Mouse (Mus musculus): ENCODE results near the gene Gpr4.

Gpr4 gene

DNA sequence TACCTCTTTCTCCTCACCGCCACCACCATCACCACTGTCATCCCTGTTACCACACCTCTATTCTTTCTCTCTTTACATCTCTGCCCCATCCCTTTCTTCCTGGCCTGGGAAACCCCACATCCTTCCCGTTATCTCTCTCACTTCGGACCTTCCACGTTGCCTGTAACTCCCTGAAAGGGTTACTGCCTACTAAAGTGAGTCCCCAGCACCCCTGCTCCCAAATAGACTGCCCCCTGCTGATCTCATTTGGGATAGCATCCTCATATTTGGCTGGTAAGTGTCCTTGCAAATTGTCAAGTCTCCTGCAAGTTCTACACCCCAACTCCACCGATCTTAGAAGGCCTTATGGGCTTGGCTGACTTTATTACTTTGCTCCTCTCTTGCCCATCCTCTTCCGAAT lies 15.7 kb upstream of the Gpr4 start:
- DNase-seq: peak; percentile 64

- DNase-seq: peak; percentile 59
These were observed 14.4 kb upstream of the Gpr4 start for GRCm38 (mm10) chr7:19197985-19198384.

GRCm38 (mm10) chr7:19201660-19202059 lies 10.7 kb upstream of the Gpr4 start:
- DNase-seq: no peak

DNA sequence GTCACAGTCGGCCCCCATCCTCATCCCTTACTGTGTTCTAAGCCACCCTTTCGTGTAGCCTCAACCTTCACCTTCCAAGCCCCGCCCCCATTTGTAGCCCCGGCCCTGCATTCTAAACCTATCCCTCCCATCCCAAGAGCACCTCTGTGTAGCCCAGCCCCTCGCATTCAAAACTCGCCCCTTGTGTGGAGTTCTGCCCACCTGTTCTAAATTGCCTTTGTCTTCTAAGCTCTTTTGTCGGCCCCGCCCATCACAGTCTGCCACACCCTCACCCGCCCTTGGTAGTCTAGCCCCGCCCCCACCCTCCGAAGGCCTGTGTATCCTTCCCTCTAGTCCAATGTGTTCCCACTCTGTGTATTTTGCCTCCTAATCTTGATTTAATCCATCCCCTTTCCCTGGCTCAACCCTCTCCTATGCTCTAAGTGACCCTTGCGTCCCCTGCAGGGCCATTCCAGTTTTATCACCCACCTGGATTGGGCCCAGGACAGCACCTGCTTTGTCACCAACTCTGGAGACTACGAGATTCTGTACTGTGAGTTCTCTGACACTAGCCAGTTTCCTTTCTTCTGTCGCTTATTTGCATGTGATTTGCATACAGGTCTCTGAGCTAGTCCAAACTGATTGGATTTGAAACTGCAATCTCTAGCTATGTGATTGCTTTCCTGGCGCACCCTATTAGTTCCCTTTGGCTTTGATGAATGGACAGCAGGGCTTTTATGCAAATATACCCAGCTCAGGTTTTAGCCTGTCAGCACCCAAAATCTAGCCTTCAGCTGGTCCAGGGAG lies 10.1 kb upstream of the Gpr4 start:
- no peak for DNase-seq

- DNase-seq: no peak
These were observed 4.0 kb upstream of the Gpr4 start for GRCm38 (mm10) chr7:19208201-19208910.

DNA sequence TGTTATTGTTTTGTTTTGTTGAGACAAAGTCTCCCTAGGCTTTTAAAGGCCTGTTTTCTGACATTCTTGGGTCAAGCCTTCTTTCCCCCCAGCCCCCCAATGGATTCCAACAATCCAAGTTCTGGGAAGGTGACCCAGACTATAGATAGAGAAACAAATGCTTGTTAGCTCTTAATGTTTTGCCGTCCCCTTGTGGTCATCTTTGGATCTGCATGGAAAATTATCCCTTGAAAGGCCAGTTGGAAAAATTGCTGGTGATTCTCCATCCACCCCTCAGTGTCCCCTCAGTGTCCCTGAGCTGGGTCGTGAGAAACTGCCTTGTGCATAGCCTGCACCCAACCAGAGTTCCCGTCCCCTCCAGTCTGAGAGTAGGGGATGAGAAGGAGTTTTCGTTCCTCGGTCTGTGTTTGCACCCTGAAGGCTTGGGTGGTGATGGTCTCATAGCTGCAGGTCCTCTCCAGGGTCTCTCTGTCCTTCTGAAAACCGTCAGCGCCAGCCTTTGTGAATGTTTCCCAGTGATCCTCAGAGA lies 3.3 kb upstream of the Gpr4 start:
- DNase-seq: peak; percentile 77

DNA sequence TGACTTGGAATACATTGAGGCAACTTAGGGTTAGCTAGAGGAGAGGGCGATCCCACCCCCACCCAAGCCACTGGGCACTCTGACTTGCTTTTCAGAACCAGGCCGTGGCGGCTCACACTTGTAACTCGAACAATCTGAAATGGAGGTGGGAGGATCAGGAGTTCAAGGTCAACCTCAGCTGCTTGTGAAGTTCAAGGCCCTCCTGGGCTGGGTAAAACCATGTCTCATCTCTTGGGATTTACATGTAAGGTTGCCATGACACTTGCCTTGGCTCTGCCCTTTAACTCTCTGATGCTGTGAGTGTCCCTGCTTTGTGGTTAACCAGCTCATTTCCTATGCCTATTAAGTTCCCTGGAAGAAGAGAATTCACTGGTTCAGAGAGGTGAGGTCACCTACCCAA lies 2.8 kb upstream of the Gpr4 start:
- DNase-seq: no peak

GRCm38 (mm10) chr7:19210010-19210409 lies 2.3 kb upstream of the Gpr4 start:
- DNase-seq: no peak

DNA sequence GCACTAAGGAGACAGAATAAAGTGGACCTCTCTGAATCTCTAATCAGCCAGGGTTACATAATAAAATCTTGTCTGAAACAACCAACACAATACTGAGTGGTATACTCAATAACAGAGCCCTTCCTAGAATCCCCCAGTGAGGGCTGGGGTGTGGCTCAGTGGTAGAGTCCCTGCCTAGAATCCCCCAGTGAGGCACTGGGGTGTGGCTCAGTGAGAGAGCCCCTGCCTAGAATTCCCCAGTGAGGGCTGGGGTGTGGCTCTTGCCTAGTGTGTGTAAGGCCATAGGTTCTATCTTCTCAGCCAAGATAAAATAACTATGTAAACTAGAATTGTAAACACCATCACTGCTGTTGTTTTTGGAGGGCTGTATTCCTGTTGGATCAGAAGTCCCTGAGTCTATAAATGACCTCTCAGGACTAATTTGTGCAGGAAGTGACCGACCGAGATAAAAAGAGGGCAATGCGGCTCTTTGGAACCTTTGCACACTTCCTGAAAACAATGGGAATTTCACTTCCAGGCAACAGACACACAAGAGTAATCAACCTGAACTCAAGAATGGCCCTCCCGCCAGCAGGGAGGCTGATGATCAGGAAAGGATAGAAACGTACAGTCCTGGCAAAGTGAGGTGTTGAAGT lies 1.2 kb upstream of the Gpr4 start:
- DNase-seq: no peak

GRCm38 (mm10) chr7:19213385-19213784 lies 1.0 kb downstream of the Gpr4 start:
- no peak for DNase-seq

DNA sequence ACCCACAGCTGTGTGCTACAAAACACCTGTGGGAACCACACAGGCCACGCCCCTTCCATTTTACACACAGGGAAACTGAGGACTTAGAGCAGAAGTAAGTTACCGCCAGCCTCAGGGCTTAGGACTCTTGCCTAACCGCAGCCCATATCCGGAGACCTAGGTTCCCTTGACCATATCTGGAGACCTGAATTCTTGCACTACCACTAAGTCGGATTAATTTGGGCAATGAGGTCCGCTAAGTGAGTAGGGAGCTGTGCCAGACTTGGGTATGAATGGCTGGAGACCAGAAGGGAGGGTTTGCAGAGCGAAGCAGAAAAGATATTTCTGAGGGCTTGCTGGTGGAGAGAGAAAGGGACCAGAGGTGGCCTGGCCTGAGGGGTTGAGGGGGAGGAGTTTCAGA lies 2.0 kb downstream of the Gpr4 start:
- DNase-seq: no peak

DNA sequence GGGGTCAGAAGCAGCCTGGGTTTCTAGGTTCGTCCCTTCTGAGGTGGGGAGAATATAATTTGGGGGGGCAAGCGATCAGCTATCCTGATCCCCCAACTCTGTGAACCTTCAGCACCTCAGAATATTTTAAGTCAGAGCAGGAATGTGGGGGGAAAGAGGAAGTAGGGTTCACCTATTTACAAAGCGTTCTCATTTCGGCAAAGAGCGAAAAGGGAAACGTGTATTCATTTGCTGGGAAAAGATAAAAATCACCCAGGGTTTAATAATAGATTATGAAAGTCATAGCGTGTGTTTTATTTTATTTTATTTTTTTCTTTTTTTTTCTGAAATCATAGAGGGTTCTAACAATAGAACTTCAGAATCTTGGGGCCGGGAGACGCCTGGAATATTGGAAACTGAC lies 2.6 kb downstream of the Gpr4 start:
- no peak for DNase-seq

DNA sequence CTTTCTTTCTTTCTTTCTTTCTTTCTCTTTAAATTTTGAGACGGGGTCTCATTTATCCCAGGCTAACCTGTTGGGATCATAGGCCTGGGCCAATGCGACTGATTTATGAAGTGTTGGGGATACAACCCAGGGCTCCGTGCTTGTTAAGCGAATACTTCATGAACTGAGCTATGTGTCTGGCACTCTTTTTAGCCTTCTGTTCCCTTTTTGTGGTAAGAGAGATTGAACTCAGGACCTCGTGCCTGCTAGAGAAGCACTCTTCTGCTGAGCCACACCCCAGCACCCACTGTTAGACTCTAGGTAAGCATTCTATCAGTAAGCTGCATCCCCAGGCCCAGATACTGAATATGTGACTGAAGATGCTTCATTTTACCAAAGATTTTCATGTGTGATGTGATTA lies 5.2 kb downstream of the Gpr4 start:
- no peak for DNase-seq

DNA sequence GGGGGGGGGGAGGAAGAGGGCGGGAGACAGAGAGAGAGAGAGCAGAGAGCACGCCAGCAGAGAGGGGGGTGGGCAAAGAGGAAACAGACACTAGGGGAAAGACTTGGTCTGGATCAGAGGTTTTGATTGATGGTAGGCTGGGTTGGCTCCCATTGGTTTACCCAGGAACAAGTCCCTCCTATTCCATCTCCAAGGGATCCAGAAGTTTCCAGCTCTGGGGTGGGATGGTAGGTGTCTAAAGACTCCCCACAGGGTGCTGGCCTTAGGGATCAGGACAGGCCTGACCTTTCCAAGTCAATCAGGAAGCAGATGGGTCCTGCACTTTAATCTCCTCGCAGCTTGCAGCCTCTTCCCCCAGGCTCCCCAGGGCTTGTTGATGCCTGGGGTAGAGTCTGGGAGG lies 5.6 kb downstream of the Gpr4 start:
- DNase-seq: peak; percentile 52

- DNase-seq: no peak
These were observed 7.7 kb downstream of the Gpr4 start for GRCm38 (mm10) chr7:19220061-19220460.

DNA sequence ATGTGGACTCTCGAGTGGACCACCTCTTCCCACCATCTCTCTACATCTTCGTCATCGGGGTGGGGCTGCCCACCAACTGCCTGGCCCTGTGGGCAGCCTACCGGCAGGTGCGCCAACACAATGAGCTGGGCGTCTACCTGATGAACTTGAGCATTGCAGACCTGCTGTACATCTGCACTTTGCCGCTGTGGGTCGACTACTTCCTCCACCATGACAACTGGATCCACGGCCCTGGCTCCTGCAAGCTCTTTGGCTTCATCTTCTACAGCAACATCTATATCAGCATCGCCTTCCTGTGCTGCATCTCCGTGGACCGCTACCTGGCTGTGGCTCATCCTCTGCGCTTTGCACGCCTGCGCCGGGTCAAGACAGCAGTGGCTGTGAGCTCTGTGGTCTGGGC lies 9.9 kb downstream of the Gpr4 start:
- no peak for DNase-seq

GRCm38 (mm10) chr7:19222875-19223274 lies 10.5 kb downstream of the Gpr4 start:
- no peak for DNase-seq

- no peak for DNase-seq
These were observed 12.6 kb downstream of the Gpr4 start for GRCm38 (mm10) chr7:19224933-19225332.

DNA sequence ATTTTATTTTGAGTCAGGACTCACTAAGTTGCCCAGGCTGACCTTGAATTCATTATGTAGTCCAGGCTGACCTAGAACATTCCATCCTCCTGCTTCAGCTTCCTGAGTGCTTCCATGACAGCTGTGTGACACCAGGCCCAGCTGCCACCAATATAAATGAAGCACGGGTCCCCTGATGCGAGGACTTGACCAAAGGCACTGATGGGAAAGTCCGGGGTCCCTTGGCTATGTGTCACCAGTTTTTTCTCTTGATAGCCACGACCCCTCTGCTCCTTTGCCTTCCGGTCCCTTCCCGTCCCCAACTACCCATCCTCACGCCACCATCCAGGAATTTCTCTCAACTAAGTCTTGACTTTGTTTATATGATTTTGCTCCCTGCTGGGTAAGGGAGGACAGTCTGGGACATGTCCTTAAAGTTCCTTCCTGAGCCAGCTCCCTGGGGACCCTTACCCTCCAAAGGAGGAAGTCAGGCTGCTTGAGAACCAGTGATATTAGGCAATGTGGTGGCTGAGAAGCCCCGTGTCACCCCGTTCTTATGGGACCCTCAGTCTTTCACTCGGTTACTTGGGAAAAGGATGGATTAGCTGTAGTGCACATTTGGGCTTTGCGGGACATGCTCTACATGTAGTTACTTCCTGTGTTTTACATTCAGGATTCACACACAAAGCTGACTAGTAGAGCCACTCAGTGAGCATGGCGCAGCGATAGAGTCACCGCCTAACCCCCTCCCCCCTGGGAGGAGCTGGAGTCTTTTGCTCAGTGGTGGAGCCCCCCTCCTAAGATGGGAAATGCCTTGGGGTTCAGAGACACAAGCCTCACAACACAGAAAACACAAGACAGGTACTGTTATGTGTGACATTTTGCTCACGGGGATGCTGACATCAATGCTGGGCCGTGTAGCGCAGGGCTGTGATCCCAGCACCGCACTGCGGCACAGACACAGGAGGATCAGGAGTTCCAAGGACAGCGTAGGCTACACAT lies 14.8 kb downstream of the Gpr4 start:
- DNase-seq: peak; percentile 65

GRCm38 (mm10) chr7:19227883-19228792 lies 15.8 kb downstream of the Gpr4 start, which contains the start of gene Opa3:
Gene Opa3, plus strand, starts transcription at chr7:19228334.
- peak; percentile 100 for DNase-seq

DNA sequence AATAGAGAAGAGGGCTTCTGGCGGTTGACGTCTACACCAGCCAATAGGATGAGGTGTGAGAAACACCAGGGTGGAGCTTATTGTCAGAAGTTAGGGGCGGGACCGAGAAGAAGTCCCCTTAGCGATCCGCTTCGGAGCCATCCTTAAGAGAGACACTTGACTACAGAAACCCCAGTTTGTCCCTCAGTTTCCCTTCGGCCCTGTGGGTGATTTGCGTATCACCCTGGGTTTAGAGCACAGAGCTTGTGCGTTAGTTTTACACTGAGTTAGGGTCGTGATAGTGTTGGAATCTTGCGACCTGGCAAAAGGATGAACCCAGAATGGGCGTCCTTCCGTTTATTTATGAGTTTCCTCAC lies 16.4 kb downstream of the Gpr4 start:
- no peak for DNase-seq

Data from kidney, postnatal 10 days (tissue).